Mouse (Mus musculus) cerebellum, adult 2 months (tissue): ENCODE results near the gene Olfr1471.
"Not testable (repeated sequence)": the region's sequence is repeated elsewhere in the genome, so short reads cannot be mapped to it uniquely, and the experiment has no call there.

Experiments used
- CTCF ChIP-seq: fragments of 200-500 bp; IDR thresholded peaks from 2 replicates; pipeline ENCODE4 v1.5.1; 2011; ENCODE audit warnings: low read depth, mild to moderate bottlenecking, control low read depth, low read length, moderate library complexity, borderline replicate concordance; ENCODE audit not compliant: insufficient read depth
- POLR2A ChIP-seq: fragments of 200-500 bp; IDR thresholded peaks from 2 replicates; pipeline ENCODE4 v1.6.1; 2011; ENCODE audit warnings: low read length, control low read depth, borderline replicate concordance; ENCODE audit not compliant: insufficient read depth

- not testable (repeated sequence) for TF ChIP-seq CTCF, POLR2A
These were observed at the start of gene Olfr1471 for GRCm38 (mm10) chr19:13443109-13443508.
